In the genomic region with DNA sequence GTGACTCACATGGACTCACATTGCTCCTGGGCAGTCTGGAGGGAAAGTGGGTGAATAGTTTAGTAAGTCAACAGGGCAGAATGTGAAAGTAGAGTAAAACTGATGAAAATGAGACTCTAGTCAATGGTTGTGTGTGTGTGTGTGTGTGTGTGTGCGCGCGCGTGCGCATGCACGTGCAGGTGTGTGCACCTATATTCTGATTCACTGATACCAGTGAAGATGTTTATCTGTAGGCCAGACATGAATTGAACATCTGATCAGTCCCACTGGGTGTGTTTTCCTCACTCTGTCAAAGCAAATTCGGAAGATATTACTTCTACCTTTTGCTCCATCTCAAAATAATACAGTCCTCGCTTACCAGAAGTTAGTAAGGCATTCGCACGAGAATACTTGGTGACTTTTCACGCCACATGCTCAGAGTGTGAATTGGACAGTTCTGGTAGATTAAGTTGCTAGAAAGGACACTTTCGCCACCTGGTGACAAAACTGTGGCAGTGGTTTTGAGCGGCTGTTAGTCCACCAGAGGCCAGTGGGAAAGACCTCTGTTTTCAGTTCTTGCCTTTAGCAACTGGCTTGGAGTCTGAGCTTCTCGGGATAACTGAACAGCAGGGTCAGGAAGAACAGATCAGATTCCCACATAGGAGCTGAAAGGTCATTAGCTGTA, we compare ENCODE assay signal across 9 mouse cellular contexts. TPM values are rescaled to one million over a fixed set of nuclear protein-coding genes. Genes with fewer than 3 reads are reported as not detected.
DNase-seq lines count a peak whose midpoint lies in the region; ATAC-seq and TF ChIP-seq lines count a peak whose summit lies in the region.
"Had no signal": no experiment of that assay in that cellular context is flagged by ENCODE, and none has a peak within 500 bp of the region (broad histone marks: within the 10 kb centered on the region; RNA-seq: fewer than 3 reads in every experiment).

No protein-coding gene starts in this region.

- intact Hi-C loops in left cerebral cortex, adult 2 months (cut with DNase I), result loop anchor here (1.0 to 5.0 kb wide), 3 partner anchors 91 to 1814 kb away; no protein-coding TSS in a partner anchor

- H3K9ac ChIP-seq in hindbrain, embryonic 14.5 days, result no peak overlapping the region
- no peak overlapping the region for H3K9ac ChIP-seq in midbrain, embryonic 15.5 days

- ATAC-seq in hindbrain, embryonic 14.5 days (ENCODE audit: low FRiP score), result peak; percentile 89
- ATAC-seq in midbrain, embryonic 15.5 days (replicated peaks), result peak; percentile 89

- H3K9me3 ChIP-seq in hindbrain, embryonic 14.5 days (ENCODE audit: control insufficient read depth, low read length), result no peaks in the 10 kb centered on the region
- no peaks in the 10 kb centered on the region for H3K9me3 ChIP-seq in midbrain, embryonic 15.5 days

- TF ChIP-seq CTCF in left cerebral cortex, adult 2 months (IDR thresholded peaks at IDR 0.05), result peak; percentile 80

- H3K4me1 ChIP-seq in hindbrain, embryonic 14.5 days (replicated peaks; ENCODE audit: control insufficient read depth, insufficient read depth, low read length), result no peaks in the 10 kb centered on the region
- no peaks in the 10 kb centered on the region for H3K4me1 ChIP-seq in midbrain, embryonic 15.5 days

- no peak overlapping the region for H3K4me3 ChIP-seq in hindbrain, embryonic 14.5 days (replicated peaks; ENCODE audit: low read length)
- no peak overlapping the region for H3K4me3 ChIP-seq in left cerebral cortex, adult 2 months
- no peak overlapping the region for H3K4me3 ChIP-seq in midbrain, embryonic 15.5 days
- H3K4me3 ChIP-seq: erythroblast, embryonic 14.5 days; myocyte had no signal

- WGBS in hindbrain, embryonic 14.5 days, result 60% methylated on average over 14 of the region's 14 CpGs
- WGBS in midbrain, embryonic 15.5 days, result 52% methylated on average over 14 of the region's 14 CpGs

- no peaks in the 10 kb centered on the region for H3K27me3 ChIP-seq in hindbrain, embryonic 14.5 days (ENCODE audit: control insufficient read depth, insufficient read depth, low read length)
- no peaks in the 10 kb centered on the region for H3K27me3 ChIP-seq in midbrain, embryonic 15.5 days (replicated peaks)

- H3K27ac ChIP-seq in hindbrain, embryonic 14.5 days, result no peak overlapping the region
- H3K27ac ChIP-seq in left cerebral cortex, adult 2 months, result no peak overlapping the region
- no peak overlapping the region for H3K27ac ChIP-seq in midbrain, embryonic 15.5 days

- peak; percentile 13 for DNase-seq in ovary, postnatal 36 days (ENCODE audit: low spot score)
- no peak for DNase-seq in ovary, adult 18-20 months (ENCODE audit: low spot score)
- peak; percentile 77 for DNase-seq in embryo, embryonic 10 days (ENCODE audit: low spot score)
- DNase-seq in hindbrain, embryonic 14.5 days (ENCODE audit: low spot score), result peak; percentile 83
- DNase-seq in left cerebral cortex, adult 2 months (ENCODE audit: extremely low spot score in 1 of 2, low spot score in 2 of 2), result peak; percentile 46 to 60
- no peak for DNase-seq in spleen, postnatal 14 days (ENCODE audit: low spot score in 2 of 2)

- no peaks in the 10 kb centered on the region for H3K36me3 ChIP-seq in hindbrain, embryonic 14.5 days (replicated peaks; ENCODE audit: control insufficient read depth, insufficient read depth)
- H3K36me3 ChIP-seq in midbrain, embryonic 15.5 days (replicated peaks), result no peaks in the 10 kb centered on the region

- no peak overlapping the region for H3K4me2 ChIP-seq in hindbrain, embryonic 14.5 days (replicated peaks)
- H3K4me2 ChIP-seq in midbrain, embryonic 15.5 days, result no peak overlapping the region

RNA-seq across cellular contexts. Expression of a gene that starts 17.5 kb away (rescaled TPM):
- 12.0 and 13.0 TPM in 2 replicates for polyA plus RNA-seq in hindbrain, embryonic 14.5 days (2014; fragmentation: Nextera tagmentation; extraction: Ambion mirVana)
- 10 to 100 TPM; 10.1 to 11.4 TPM for total RNA-seq in left cerebral cortex, adult 2 months (2021)
- polyA plus RNA-seq in midbrain, embryonic 15.5 days (2015; fragmentation: Nextera tagmentation; extraction: Ambion mirVana), result 9.2 and 9.5 TPM in 2 replicates
- polyA plus RNA-seq: erythroblast, embryonic 14.5 days had no signal

Comparison
In these comparisons a context has a peak if more than half of its experiments do, and no peak if none do; other contexts are left out.
1. DNase-seq: peak in ovary, postnatal 36 days (single experiment), embryo, embryonic 10 days (single experiment), hindbrain, embryonic 14.5 days (single experiment) and left cerebral cortex, adult 2 months (2 of 2); none in ovary, adult 18-20 months (single experiment) and spleen, postnatal 14 days (0 of 2).